Mouse (Mus musculus): Measurements from ENCODE around the gene Ppy.

- TF ChIP-seq CTCF (IDR thresholded peaks at IDR 0.05; ENCODE audit: borderline replicate concordance, extremely low read depth, insufficient read depth, insufficient read length) (no peak), POLR2A (IDR thresholded peaks at IDR 0.05; ENCODE audit: borderline replicate concordance, extremely low read depth, insufficient read depth, insufficient read length, poor library complexity, severe bottlenecking) (no peak)
Measured at GRCm38 (mm10) chr11:102082322-102082721, 18.8 kb downstream of the Ppy start.
